Mouse (Mus musculus) hindbrain, embryonic 10.5 days (tissue): Measurements from ENCODE around the gene Gm28539. TPM values are rescaled to one million over a fixed set of nuclear protein-coding genes. Genes with fewer than 3 reads are reported as not detected.
"Not testable (repeated sequence)": the region's sequence is repeated elsewhere in the genome, so short reads cannot be mapped to it uniquely, and the experiment has no call there.

Source experiments
- DNase-seq: peaks from one replicate; pipeline ENCODE4 v3.0.0-alpha.2; 2017; ENCODE audit warnings: low spot score
- H3K27ac ChIP-seq: fragments of 300-500 bp; sonication (generic); 2 replicates; pipeline ENCODE4 v1.5.1; 2016; ENCODE audit warnings: mild to moderate bottlenecking, moderate library complexity
- H3K27me3 ChIP-seq: fragments of 300-500 bp; sonication (generic); 2 replicates; pipeline ENCODE4 v1.6.1; 2016; ENCODE audit warnings: mild to moderate bottlenecking; ENCODE audit not compliant: poor library complexity, insufficient read depth, severe bottlenecking
- H3K36me3 ChIP-seq: fragments of 300-500 bp; sonication (generic); 2 replicates; pipeline ENCODE4 v1.6.1; 2016; ENCODE audit warnings: mild to moderate bottlenecking, moderate library complexity
- H3K4me1 ChIP-seq: fragments of 300-500 bp; sonication (generic); replicated peaks from 2 replicates; pipeline ENCODE4 v1.6.1; 2016; ENCODE audit warnings: mild to moderate bottlenecking
- H3K4me3 ChIP-seq: fragments of 300-500 bp; sonication (generic); 2 replicates; pipeline ENCODE4 v1.5.1; 2016; ENCODE audit warnings: mild to moderate bottlenecking, moderate library complexity
- H3K9me3 ChIP-seq: fragments of 300-500 bp; sonication (generic); 2 replicates; pipeline ENCODE4 v1.6.1; 2016; ENCODE audit warnings: mild to moderate bottlenecking, moderate library complexity
- WGBS: fragments of 180-500 bp; shearing (Covaris S2); methylation state at CpG from one replicate; pipeline ENCODE4 v1.1.7; 2016; 5-methylcytosine and 5-hydroxymethylcytosine counted together
- polyA plus RNA-seq: library from polyadenylated mRNA; unstranded; fragments of >200 nt; fragmentation: Nextera tagmentation; extraction: Ambion mirVana; gene quantifications from 2 replicates; pipeline ENCODE4 v1.2.1, GENCODE M21; 2016

Gm28539 gene
- polyA plus RNA-seq, 1 experiment from 2014 or later: not detected

- H3K27ac ChIP-seq: peak overlapping the region; percentile 91
- peaks cover 55% of the 10 kb centered on the region for H3K36me3 ChIP-seq
- peak overlapping the region; percentile 79 for H3K4me3 ChIP-seq
- DNase-seq: no peak
- no peaks in the 10 kb centered on the region for H3K27me3 ChIP-seq
- H3K4me1 ChIP-seq: peaks cover 30% of the 10 kb centered on the region
- WGBS: 3% methylated on average over 31 of the region's 31 CpGs
- no peaks in the 10 kb centered on the region for H3K9me3 ChIP-seq
Measured at GRCm38 (mm10) chr16:18812385-18812910, 23.9 kb upstream of the Gm28539 start.

DNA sequence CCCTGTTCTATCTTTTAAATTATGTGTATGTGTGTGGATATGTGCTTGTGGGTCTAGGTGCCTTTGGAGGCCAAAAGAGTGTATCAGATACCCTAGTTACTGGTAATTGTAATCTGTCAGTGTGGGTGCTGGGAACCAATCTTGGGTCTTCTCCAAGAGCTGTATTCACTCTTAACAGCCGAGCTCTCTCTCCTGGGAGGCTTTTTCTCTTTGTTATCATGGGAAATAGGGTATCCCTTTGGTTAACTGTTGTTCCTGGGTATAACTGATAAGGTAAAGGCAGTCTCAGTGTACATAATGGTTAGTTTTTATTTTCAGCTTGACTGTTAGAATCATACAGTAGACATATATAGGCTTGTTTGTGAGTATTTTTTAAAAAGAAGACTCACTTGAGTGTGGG lies 14.0 kb upstream of the Gm28539 start:
- no peak overlapping the region for H3K27ac ChIP-seq
- H3K4me3 ChIP-seq: no peak overlapping the region
- no peaks in the 10 kb centered on the region for H3K27me3 ChIP-seq
- peaks cover 100% of the 10 kb centered on the region for H3K36me3 ChIP-seq
- no peaks in the 10 kb centered on the region for H3K4me1 ChIP-seq
- WGBS: 84% methylated on average over 1 of the region's 1 CpGs
- H3K9me3 ChIP-seq: no peaks in the 10 kb centered on the region
- no peak for DNase-seq

DNA sequence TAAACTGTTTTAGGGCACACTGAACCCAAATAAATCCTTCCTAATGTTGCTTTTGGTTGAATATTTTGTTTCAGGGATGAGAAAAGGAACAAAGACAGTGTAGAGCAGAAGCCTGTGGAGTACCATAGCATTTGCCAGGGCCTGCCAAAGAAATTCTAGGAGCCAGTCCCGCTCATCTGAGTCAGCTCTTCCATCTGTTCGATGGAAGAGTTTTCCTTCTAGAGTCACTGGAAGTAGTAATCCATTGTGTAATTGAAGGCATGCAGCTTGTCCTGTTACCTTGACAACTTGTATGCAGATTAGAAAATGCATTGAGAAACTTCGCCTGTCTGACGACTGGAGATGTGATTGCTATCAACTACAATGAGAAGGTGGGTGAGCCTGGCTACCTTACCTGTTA lies 13.5 kb upstream of the Gm28539 start:
- Histone ChIP-seq H3K27me3 (no peaks in the 10 kb centered on the region), H3K27ac (no peak overlapping the region), H3K4me1 (no peaks in the 10 kb centered on the region), H3K36me3 (peaks cover 100% of the 10 kb centered on the region), H3K4me3 (no peak overlapping the region), H3K9me3 (no peaks in the 10 kb centered on the region)
- no peak for DNase-seq
- 81% methylated on average over 4 of the region's 4 CpGs for WGBS

GRCm38 (mm10) chr16:18828630-18829029 lies 7.8 kb upstream of the Gm28539 start:
- Histone ChIP-seq H3K4me3 (no peak overlapping the region), H3K9me3 (no peaks in the 10 kb centered on the region), H3K36me3 (peaks cover 100% of the 10 kb centered on the region), H3K27ac (no peak overlapping the region), H3K4me1 (no peaks in the 10 kb centered on the region), H3K27me3 (no peaks in the 10 kb centered on the region)
- no peak for DNase-seq
- WGBS: 94% methylated on average over 3 of the region's 3 CpGs

DNA sequence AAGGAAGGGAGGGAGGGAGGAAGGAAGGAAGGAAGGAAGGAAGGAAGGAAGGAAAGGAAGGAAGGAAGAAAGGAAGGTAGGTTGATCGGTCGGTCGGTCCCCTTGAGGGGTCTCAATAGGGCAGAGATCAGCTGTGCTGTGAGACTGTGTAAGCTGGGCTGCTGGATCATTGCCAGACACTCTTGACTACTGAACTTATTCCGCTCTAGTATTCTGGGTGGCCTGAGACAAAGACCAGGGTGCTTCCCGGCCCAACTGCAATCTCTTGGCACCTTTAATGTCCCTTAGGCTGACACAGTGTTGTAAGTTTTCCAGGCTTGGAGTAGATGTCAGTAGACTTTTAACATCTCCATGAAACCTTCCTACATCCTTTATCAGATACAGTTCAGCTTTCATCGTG lies 7.3 kb upstream of the Gm28539 start:
- H3K27ac ChIP-seq: no peak overlapping the region
- H3K36me3 ChIP-seq: peaks cover 100% of the 10 kb centered on the region
- H3K4me1 ChIP-seq: no peaks in the 10 kb centered on the region
- no peak for DNase-seq
- WGBS: 93% methylated on average over 6 of the region's 6 CpGs
- no peak overlapping the region for H3K4me3 ChIP-seq
- no peaks in the 10 kb centered on the region for H3K27me3 ChIP-seq
- H3K9me3 ChIP-seq: no peaks in the 10 kb centered on the region

GRCm38 (mm10) chr16:18833486-18833885 lies 2.9 kb upstream of the Gm28539 start:
- Histone ChIP-seq H3K9me3 (no peaks in the 10 kb centered on the region), H3K36me3 (peaks cover 76% of the 10 kb centered on the region), H3K27me3 (no peaks in the 10 kb centered on the region), H3K4me3 (no peak overlapping the region), H3K27ac (no peak overlapping the region), H3K4me1 (peaks cover 12% of the 10 kb centered on the region)
- no peak for DNase-seq
- 80% methylated on average over 2 of the region's 2 CpGs for WGBS

DNA sequence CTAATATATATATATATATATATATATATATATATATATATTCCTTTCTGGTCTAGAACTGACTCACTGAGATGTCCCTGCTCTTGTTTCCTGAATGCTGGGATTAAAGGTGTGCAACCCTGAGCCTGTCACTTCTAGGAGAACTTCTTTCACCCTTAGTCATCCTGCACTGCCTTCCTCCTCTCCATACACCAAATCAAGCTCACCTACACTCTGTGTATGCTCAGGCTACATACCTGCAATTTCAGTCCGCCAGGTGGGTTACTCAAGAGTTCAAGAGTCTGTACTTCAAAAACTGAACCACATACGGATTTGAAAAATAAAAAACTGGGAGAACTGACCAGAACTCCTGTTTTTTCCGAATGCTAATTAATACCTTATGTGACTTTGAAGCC lies 314 bp upstream of the Gm28539 start:
- no peaks in the 10 kb centered on the region for H3K27me3 ChIP-seq
- peak; percentile 3 for DNase-seq
- H3K9me3 ChIP-seq: no peaks in the 10 kb centered on the region
- no peak overlapping the region for H3K27ac ChIP-seq
- peaks cover 62% of the 10 kb centered on the region for H3K36me3 ChIP-seq
- H3K4me3 ChIP-seq: peak overlapping the region; percentile 90
- peaks cover 12% of the 10 kb centered on the region for H3K4me1 ChIP-seq
- WGBS: 29% methylated on average over 3 of the region's 3 CpGs

DNA sequence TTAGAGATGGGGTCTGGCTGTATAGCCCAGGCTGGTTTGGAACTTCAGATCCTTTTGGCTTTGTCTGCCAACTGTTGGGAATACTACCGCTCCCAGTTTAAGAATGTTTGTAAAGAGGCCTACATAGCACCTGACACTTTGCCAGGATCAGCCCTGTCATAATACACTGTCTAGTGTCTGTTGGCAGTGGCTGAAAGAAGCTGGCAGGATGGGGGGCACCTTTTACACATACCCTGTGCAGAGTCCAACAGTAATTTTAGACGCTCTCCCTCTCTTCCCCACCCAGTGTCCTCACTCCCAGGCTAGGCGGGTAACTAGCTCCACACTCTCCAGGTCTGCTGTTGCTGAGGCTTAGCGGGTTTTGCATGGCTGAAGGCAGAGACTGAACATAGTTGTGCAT lies 2.0 kb downstream of the Gm28539 start:
- H3K27me3 ChIP-seq: no peaks in the 10 kb centered on the region
- H3K4me1 ChIP-seq: peaks cover 12% of the 10 kb centered on the region
- peaks cover 40% of the 10 kb centered on the region for H3K36me3 ChIP-seq
- 93% methylated on average over 4 of the region's 4 CpGs for WGBS
- no peaks in the 10 kb centered on the region for H3K9me3 ChIP-seq
- no peak overlapping the region for H3K27ac ChIP-seq
- H3K4me3 ChIP-seq: no peak overlapping the region
- no peak for DNase-seq

DNA sequence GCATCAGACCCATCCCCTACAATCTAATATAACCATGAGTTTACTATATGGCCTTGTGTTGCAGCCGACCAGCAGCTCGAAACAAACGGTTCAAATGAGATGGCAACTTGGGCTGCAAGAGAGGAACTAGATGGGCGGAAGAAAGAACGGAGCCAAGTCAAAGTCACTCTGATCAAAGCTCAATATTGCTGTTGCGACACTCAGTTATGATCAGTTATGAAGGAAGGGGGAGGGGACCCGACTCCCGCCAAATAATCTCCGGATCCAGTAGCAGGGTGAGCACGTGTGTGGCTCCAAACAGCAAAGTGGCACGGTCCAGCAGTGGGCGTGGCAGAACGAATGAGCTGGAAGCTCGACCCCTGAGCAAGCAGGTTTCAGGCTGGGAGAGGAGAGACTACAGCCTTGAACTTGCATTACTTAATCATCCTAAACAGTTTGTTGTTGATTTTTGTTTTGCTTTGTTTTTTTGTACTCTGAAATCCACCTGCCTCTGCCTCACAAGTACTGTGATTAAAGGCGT lies 10.0 kb downstream of the Gm28539 start:
- no peak overlapping the region for H3K27ac ChIP-seq
- H3K9me3 ChIP-seq: peaks cover 3% of the 10 kb centered on the region; the same call in 1 of the 2 replicates
- H3K27me3 ChIP-seq: no peaks in the 10 kb centered on the region
- H3K36me3 ChIP-seq: no peaks in the 10 kb centered on the region
- 87% methylated on average over 15 of the region's 15 CpGs for WGBS
- no peaks in the 10 kb centered on the region for H3K4me1 ChIP-seq
- no peak overlapping the region for H3K4me3 ChIP-seq
- no peak for DNase-seq

GRCm38 (mm10) chr16:18849521-18850190 lies 13.3 kb downstream of the Gm28539 start:
- H3K36me3 ChIP-seq, H3K9me3 ChIP-seq, H3K4me1 ChIP-seq, H3K4me3 ChIP-seq, DNase-seq, H3K27me3 ChIP-seq, H3K27ac ChIP-seq: not testable (repeated sequence)
- 92% methylated on average over 15 of the region's 17 CpGs for WGBS

DNA sequence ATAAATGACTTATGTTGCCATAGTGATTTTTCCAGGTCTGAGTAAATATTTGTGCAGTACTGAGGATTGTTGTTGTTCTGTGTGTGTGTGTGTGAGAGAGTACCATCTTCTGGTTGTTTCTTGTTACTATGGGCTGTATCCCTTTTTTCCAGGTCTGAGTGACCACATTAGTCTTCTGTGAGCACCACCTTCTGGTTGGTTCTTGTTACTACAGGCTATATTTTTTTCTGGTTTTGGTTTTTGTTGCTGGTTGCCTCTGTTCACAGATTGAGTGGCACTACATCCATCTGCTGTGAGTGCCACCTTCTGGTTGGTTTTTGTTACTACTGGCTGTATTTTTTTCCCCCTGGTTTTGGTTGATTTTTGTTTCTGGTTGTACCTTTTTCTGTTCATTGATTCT lies 22.2 kb downstream of the Gm28539 start:
- Histone ChIP-seq H3K27ac (no peak overlapping the region), H3K36me3 (no peaks in the 10 kb centered on the region), H3K4me3 (no peak overlapping the region), H3K27me3 (no peaks in the 10 kb centered on the region), H3K4me1 (no peaks in the 10 kb centered on the region), H3K9me3 (no peaks in the 10 kb centered on the region)
- DNase-seq: no peak

DNA sequence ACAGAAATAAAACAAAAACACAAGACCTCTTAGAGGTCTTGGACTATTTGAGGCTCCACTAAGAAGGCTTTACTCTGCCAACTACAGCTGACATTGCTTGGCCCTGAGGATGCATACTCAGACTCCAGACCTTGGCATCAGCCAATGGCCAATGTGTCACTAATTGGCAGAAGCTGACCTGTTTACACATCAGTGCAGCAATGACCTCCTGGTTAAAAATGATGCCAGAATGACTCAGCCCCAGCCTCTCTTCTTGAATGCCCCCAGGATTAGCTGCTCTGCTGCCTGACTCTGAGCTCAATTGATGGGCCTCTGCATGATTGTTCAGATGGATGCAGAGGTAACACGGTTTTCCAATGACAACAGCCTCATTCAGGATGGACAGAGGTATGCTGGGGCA lies 23.8 kb downstream of the Gm28539 start:
- no peaks in the 10 kb centered on the region for H3K9me3 ChIP-seq
- WGBS: 79% methylated on average over 1 of the region's 1 CpGs
- H3K27ac ChIP-seq: no peak overlapping the region
- no peaks in the 10 kb centered on the region for H3K27me3 ChIP-seq
- no peak overlapping the region for H3K4me3 ChIP-seq
- H3K36me3 ChIP-seq: no peaks in the 10 kb centered on the region
- no peaks in the 10 kb centered on the region for H3K4me1 ChIP-seq
- no peak for DNase-seq

DNA sequence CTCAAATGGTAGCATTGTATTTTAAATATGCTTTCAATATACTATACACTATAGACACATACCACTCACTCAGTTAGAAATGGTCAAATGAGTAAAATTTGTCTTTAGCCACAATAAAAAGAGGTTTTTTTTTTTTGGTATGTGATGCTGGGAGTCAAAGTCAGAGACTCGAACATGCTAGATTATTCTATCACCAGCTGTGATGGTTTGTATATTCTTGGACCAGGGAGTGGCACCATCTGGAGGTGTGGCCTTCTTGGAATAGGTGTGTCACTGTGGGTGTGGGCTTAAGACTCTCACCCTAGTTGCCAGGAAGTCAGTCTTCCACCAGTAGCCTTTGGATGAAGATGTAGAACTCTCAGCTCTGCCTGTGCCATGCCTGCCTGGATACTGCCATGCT lies 34.1 kb downstream of the Gm28539 start:
- H3K27me3 ChIP-seq, H3K27ac ChIP-seq, H3K9me3 ChIP-seq, H3K4me3 ChIP-seq, H3K4me1 ChIP-seq, DNase-seq: not testable (repeated sequence)
- WGBS: 86% methylated on average over 1 of the region's 1 CpGs
- H3K36me3 ChIP-seq: peaks cover 59% of the 10 kb centered on the region

DNA sequence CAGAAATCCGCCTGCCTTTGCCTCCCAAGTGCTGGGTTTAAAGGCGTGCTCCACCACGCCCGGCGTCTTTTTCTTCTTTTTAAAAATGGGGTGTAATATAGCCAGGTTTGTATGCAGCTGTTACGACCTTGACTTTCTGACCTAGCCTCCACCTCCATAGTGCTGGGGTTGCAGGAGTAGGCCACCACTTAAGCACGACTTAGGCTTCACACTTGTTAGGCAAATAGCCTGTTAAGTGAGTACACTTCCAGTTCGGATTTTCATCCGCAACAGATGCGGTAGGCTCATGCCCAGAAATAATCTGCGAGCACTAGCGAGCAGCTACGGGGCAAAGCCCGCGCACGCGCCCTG lies 39.7 kb downstream of the Gm28539 start:
- Histone ChIP-seq H3K27ac (peak overlapping the region; percentile 97), H3K4me3 (peak overlapping the region; percentile 93), H3K4me1 (peaks cover 21% of the 10 kb centered on the region), H3K36me3 (peaks cover 62% of the 10 kb centered on the region), H3K27me3 (no peaks in the 10 kb centered on the region), H3K9me3 (no peaks in the 10 kb centered on the region)
- no peak for DNase-seq
- WGBS: 1% methylated on average over 17 of the region's 17 CpGs
